ENCODE assay signal across 8 mouse cellular contexts in the genomic region with DNA sequence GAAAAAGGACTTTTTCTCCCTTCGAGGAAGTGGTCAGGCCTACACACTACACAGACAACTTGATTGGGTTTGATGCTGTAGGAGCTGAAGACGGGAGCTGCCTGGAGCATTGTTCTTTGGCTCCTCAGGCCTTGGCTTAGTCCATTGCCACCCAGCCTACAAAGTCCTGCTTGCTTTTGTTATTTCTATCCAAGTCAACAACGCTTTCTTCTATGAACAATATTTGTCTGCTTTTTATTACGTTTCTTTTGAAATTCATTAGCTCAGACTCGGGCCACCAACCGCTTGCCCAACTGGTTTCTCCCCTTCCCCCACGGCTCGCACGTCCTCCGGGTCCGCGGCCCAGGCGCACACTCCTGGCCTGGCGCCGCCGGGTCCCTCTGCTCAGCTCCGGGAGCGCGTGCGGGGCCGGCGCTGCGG. TPM values are rescaled to one million over a fixed set of nuclear protein-coding genes. Genes with fewer than 3 reads are reported as not detected.
A peak's percentile ranks its signal among the peaks of the same experiment; 100 is the strongest.
DNase-seq lines count a peak whose midpoint lies in the region; ATAC-seq and TF ChIP-seq lines count a peak whose summit lies in the region.

No protein-coding gene starts in this region.

- no peak for DNase-seq in heart, adult 2 months
- DNase-seq in heart, postnatal 36 days = no peak
- DNase-seq in 3T3-L1 (ENCODE audit: low read depth, low spot score) = peak; percentile 64
- DNase-seq in embryonic facial prominence, embryonic 10.5 days (ENCODE audit: low spot score) = no peak
- DNase-seq in hindbrain, postnatal 0 days (ENCODE audit: low spot score) = no peak
- no peak for DNase-seq in spleen, postnatal 4 days (ENCODE audit: low spot score in 2 of 2)

- peak overlapping the region; percentile 73 for H3K9ac ChIP-seq in heart, adult 2 months (ENCODE audit: low read depth, low read length)
- H3K9ac ChIP-seq in hindbrain, postnatal 0 days (replicated peaks; ENCODE audit: low read length) = peak overlapping the region; percentile 51
- peak overlapping the region; percentile 100 for H3K9ac ChIP-seq in midbrain, embryonic 15.5 days

- intact Hi-C loops in heart, adult 2 months (cut with DNase I) = loop anchor here (1.0 to 5.0 kb wide), 7 partner anchors 58 to 900 kb away; a partner anchor contains a TSS
- intact Hi-C loops in heart, postnatal 36 days (cut with DNase I) = loop anchor here (1.0 to 10.0 kb wide), 7 partner anchors 140 to 902 kb away; a partner anchor contains a TSS

- ATAC-seq in hindbrain, postnatal 0 days = peak; percentile 55
- peak; percentile 48 for ATAC-seq in midbrain, embryonic 15.5 days (replicated peaks)
- ATAC-seq in monocyte, adult 5-6 weeks (replicated peaks; ENCODE audit: insufficient number of reproducible peaks, low FRiP score, low TSS enrichment, poor library complexity, severe bottlenecking) = no peak

- peak overlapping the region; percentile 86 for H3K4me3 ChIP-seq in heart, adult 2 months
- H3K4me3 ChIP-seq in embryonic facial prominence, embryonic 10.5 days = peak overlapping the region; percentile 90
- peak overlapping the region; percentile 65 for H3K4me3 ChIP-seq in hindbrain, postnatal 0 days (ENCODE audit: low read length)
- peak overlapping the region; percentile 94 for H3K4me3 ChIP-seq in midbrain, embryonic 15.5 days

- no peak for TF ChIP-seq CTCF in heart, adult 2 months (IDR thresholded peaks at IDR 0.05)
- TF ChIP-seq CTCF in hindbrain, postnatal 0 days (IDR thresholded peaks at IDR 0.05; ENCODE audit: low read depth) = no peak

- H3K27me3 ChIP-seq in heart, adult 2 months (ENCODE audit: control insufficient read depth, insufficient read depth, low read length) = no peaks in the 10 kb centered on the region; the same call in 1 of the 2 replicates
- no peaks in the 10 kb centered on the region for H3K27me3 ChIP-seq in embryonic facial prominence, embryonic 10.5 days (replicated peaks; ENCODE audit: low read depth, poor library complexity, severe bottlenecking)
- no peaks in the 10 kb centered on the region for H3K27me3 ChIP-seq in hindbrain, postnatal 0 days (ENCODE audit: insufficient read depth, low read length)
- H3K27me3 ChIP-seq in midbrain, embryonic 15.5 days (replicated peaks) = no peaks in the 10 kb centered on the region

- peaks cover 4% of the 10 kb centered on the region for H3K36me3 ChIP-seq in heart, adult 2 months (ENCODE audit: control insufficient read depth, insufficient read depth, low read length)
- peaks cover 4% of the 10 kb centered on the region for H3K36me3 ChIP-seq in embryonic facial prominence, embryonic 10.5 days (replicated peaks)
- H3K36me3 ChIP-seq in hindbrain, postnatal 0 days (ENCODE audit: insufficient read depth, low read length) = no peaks in the 10 kb centered on the region; the same call in 1 of the 2 replicates
- H3K36me3 ChIP-seq in midbrain, embryonic 15.5 days (replicated peaks) = no peaks in the 10 kb centered on the region

- no peak for TF ChIP-seq POLR2A in heart, adult 2 months (IDR thresholded peaks at IDR 0.05; ENCODE audit: insufficient read depth, low read depth, low read length)

- TF ChIP-seq EP300 in heart, adult 2 months (IDR thresholded peaks at IDR 0.05; ENCODE audit: insufficient read depth, low read depth, low read length) = no peak

- H3K79me2 ChIP-seq in heart, adult 2 months (replicated peaks; ENCODE audit: control insufficient read depth, insufficient read depth, low read length) = no peaks in the 10 kb centered on the region

- H3K4me2 ChIP-seq in hindbrain, postnatal 0 days (ENCODE audit: low read depth, low read length) = peak overlapping the region; percentile 58
- H3K4me2 ChIP-seq in midbrain, embryonic 15.5 days = peak overlapping the region; percentile 62

- peak overlapping the region; percentile 97 for H3K27ac ChIP-seq in heart, adult 2 months
- H3K27ac ChIP-seq in embryonic facial prominence, embryonic 10.5 days (replicated peaks) = peak overlapping the region; percentile 100
- peak overlapping the region; percentile 100 for H3K27ac ChIP-seq in hindbrain, postnatal 0 days
- H3K27ac ChIP-seq in midbrain, embryonic 15.5 days = peak overlapping the region; percentile 100

- 1% methylated on average over 23 of the region's 23 CpGs for WGBS in heart, adult 2 months
- 1% methylated on average over 23 of the region's 23 CpGs for WGBS in embryonic facial prominence, embryonic 10.5 days
- 0% methylated on average over 15 of the region's 23 CpGs for WGBS in hindbrain, postnatal 0 days
- 0% methylated on average over 23 of the region's 23 CpGs for WGBS in midbrain, embryonic 15.5 days

- no peaks in the 10 kb centered on the region for H3K9me3 ChIP-seq in embryonic facial prominence, embryonic 10.5 days
- no peaks in the 10 kb centered on the region for H3K9me3 ChIP-seq in hindbrain, postnatal 0 days (ENCODE audit: low read length)
- no peaks in the 10 kb centered on the region for H3K9me3 ChIP-seq in midbrain, embryonic 15.5 days

- peaks cover 2% of the 10 kb centered on the region for H3K4me1 ChIP-seq in heart, adult 2 months (ENCODE audit: control insufficient read depth, insufficient read depth, low read length)
- H3K4me1 ChIP-seq in embryonic facial prominence, embryonic 10.5 days = 0 out of 2 replicates have a peak, but pooled peaks cover 3% of the 10 kb centered on the region
- 0 out of 2 replicates have a peak, but pooled peaks cover 2% of the 10 kb centered on the region for H3K4me1 ChIP-seq in hindbrain, postnatal 0 days (ENCODE audit: insufficient read depth, low read length)
- peaks cover 9% of the 10 kb centered on the region for H3K4me1 ChIP-seq in midbrain, embryonic 15.5 days

RNA-seq across cellular contexts. Expression of a gene that starts 0.5 kb away (rescaled TPM):
- 10 to 100 TPM; 29.3 to 30.5 TPM for total RNA-seq in heart, adult 2 months (2021)
- polyA plus RNA-seq in heart, adult 2 months (2012; rRNA removed) = 25.8 and 48.4 TPM in 2 replicates
- 10 to 100 TPM; 38.0 to 42.2 TPM for total RNA-seq in heart, postnatal 36 days (2021)
- 52.2 and 56.2 TPM in 2 replicates for polyA plus RNA-seq in embryonic facial prominence, embryonic 10.5 days (2016; fragmentation: Nextera tagmentation; extraction: Ambion mirVana)
- total RNA-seq in hindbrain, postnatal 0 days (2014; rRNA removed) = 82.1 and 100 TPM in 2 replicates
- 48.1 and 49.8 TPM in 2 replicates for polyA plus RNA-seq in hindbrain, postnatal 0 days (2015; fragmentation: Nextera tagmentation; extraction: Ambion mirVana)
- 47.6 and 57.8 TPM in 2 replicates for polyA plus RNA-seq in midbrain, embryonic 15.5 days (2015; fragmentation: Nextera tagmentation; extraction: Ambion mirVana)
- 183 to 220 TPM (median 202 TPM) in 3 replicates for total RNA-seq in monocyte, adult 5-6 weeks (2017)
